Mouse (Mus musculus) effector memory CD4-positive, alpha-beta T cell, adult 5 months (primary cell): Measurements from ENCODE around the gene Sfswap. TPM values are rescaled to one million over a fixed set of nuclear protein-coding genes. Genes with fewer than 3 reads are reported as not detected.

Source experiments
- polyA plus RNA-seq: library from polyadenylated mRNA; unstranded; fragments of 100-300 nt; shearing (Covaris generic); gene quantifications from one replicate; pipeline ENCODE4 v1.2.1, GENCODE M21; 2017

The Sfswap gene
- polyA plus RNA-seq: 59.1 TPM

DNA sequence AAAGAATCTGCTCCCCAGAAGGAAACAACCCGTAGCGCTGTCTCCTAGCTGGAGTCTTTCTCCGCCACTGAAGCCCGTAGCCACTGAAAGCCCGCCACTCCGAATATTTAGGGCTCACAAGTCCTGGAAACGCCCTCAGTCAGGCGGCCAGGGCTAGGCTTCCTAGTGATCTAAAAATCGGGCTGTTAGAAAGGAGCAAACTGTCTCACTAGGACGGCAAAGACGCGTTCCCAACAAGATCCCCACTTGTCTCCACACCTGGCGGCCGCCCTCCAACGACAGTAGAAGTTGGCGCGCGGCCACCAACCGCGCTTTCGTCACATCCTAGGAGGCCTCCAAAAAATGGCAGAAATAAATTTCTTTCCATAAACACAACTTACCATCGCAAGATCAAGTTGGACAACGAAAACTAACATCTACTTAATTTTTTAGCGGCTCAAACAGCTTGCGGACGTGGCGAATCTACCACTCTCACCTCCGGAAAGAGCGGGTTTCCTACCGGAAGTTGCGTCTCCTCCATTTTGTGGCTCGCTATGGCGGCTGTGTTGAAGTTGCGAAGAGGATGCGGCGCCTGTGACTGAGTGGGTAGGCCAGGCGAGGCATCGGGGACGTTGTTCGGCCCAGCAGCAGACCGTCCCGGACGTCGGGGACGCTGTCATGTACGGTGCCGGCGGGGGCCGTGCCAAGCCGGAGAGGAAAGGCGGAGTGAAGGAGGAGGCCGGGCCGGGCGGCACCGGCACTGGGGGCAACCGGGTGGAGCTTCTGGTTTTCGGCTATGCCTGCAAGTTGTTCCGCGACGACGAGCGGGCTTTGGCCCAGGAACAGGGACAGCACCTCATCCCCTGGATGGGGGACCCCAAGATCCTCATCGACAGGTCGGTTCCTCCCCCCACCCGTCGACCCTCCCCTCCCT, at the start of gene Sfswap:
Gene Sfswap, plus strand, starts transcription at position 500 of the 913 bp plus-strand sequence.

DNA sequence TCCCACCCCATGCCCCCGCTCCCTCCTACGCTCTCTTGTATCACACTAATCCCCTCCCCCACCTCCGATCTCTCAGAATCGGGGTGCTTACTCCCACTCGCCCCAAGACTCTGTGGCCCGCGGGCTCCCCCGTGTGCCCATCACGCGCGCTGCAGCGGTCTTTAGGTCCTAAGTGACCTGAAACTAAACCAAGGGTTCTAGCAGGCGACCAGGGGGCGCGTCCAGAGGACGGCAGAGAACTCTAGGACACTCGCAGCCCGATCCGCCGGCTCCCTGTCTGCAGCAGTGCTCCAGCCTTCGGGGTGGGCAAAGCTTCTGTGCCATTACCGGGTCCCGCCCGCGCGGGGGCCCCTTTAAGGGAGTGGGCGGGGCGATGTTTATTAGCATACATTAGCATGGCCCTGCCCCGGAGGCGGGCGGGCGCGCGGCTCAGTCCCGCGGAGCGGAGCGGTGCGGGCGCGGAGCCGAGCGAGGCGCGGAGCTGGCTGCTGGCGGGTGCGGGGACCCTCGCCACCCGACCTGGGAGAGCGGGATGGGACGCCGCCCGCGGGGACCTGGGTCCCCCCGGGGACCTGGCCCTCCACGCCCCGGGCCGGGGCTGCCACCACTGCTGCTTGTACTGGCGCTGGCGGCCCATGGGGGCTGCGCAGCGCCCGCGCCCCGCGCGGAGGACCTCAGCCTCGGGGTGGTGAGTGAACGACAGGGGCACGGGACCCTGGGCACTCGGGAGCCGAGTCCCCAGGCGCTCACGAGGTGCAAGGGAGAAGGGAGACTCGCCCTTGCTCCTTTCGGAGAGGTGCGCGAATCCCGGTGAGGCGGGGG, 83.0 kb downstream of the Sfswap start, which contains the start of gene Mmp17:
Gene Mmp17, plus strand, starts transcription at position 409 of the 822 bp plus-strand sequence.

Other genes starting within 250 kb of the Sfswap start
- 1.1 TPM for gene Mmp17, start 82.9 kb downstream of the Sfswap start, polyA plus RNA-seq
- gene Zfp11, start 168.9 kb downstream of the Sfswap start, polyA plus RNA-seq: 1.2 TPM
- gene Sept14, start 207.3 kb downstream of the Sfswap start, polyA plus RNA-seq: not detected
- gene Mrps17, start 214.3 kb downstream of the Sfswap start, polyA plus RNA-seq: 58.1 TPM
- 17.4 TPM for gene Nipsnap2, start 223.8 kb downstream of the Sfswap start, polyA plus RNA-seq